Mouse (Mus musculus): Measurements from ENCODE around the gene Lrr1. TPM values are rescaled to one million over a fixed set of nuclear protein-coding genes. Genes with fewer than 3 reads are reported as not detected.

Gene Lrr1
- polyA plus RNA-seq, 1 experiment from 2014 or later: 17.6 TPM

DNA sequence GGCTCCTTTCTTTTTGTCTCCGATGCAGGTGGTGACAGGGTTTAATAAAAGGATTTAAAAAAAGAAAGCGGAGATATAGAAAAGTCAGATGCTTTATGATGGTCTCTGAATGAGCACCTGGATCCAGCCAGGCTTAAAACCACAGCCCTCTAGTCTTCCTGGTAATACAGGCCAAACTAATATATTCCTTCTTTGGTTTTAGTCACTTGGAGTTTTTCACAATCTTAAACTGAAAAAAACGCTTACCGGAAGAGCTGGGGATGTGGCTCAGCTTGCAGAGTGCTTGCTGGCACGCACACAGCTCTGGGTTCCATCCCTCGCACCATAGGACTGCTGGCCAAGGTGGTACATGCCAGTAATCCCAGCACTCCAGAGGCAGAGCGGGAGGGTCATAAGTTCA is 48.0 kb downstream of the Lrr1 start:
- H3K27ac ChIP-seq (replicated peaks): no peak overlapping the region

DNA sequence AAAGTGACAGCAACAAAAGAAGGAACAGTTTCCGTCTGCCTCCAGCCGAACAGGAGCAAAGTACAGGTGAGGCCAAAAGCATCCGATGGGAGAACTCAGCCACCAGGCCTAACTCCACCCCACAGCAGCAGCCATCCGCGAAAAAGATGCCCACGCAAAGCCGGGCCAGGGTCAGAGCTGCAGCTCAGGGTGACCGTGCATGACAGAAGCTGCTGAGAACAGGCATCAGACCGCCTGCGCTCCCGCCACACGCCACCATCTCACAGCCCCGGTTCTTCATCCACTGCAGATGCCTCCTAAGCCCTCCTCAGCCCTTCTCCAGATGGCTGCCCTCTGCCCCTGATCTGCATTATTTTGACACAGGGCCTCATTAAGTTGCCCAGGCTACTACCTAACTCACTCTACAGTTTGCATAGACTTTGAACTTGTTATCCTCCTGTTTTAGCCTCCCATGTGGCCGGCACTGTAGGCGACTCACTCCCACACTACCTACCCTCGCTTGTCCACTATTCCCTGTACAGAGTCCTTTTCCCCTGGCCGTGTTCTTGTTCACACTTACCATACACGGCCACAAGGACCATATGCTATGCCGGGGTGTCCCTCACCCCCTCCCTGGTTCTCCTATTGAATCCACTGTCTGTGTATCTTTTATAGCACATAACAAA is 52.1 kb downstream of the Lrr1 start:
- no peaks in the 10 kb centered on the region for H3K27me3 ChIP-seq
- H3K9ac ChIP-seq: no peak overlapping the region
- H3K4me1 ChIP-seq (replicated peaks): peaks cover 3% of the 10 kb centered on the region; the same call in 1 of the 2 replicates
- no peaks in the 10 kb centered on the region for H3K9me3 ChIP-seq (replicated peaks)
- WGBS (ENCODE audit: insufficient replicate concordance): 83% methylated on average over 19 of the region's 19 CpGs
- no peak for ATAC-seq (ENCODE audit: insufficient read depth)
- H3K27ac ChIP-seq (replicated peaks): no peak overlapping the region
- peaks cover 92% of the 10 kb centered on the region for H3K36me3 ChIP-seq (replicated peaks)
- H3K4me2 ChIP-seq: no peak overlapping the region
- H3K4me3 ChIP-seq (replicated peaks): no peak overlapping the region

More for the DNA sequence above, 48.0 kb downstream of the Lrr1 start:
- ATAC-seq (ENCODE audit: insufficient read depth): no peak
- Histone ChIP-seq H3K27me3 (no peaks in the 10 kb centered on the region), H3K9ac (no peak overlapping the region), H3K36me3 (replicated peaks) (peaks cover 97% of the 10 kb centered on the region), H3K4me3 (replicated peaks) (no peak overlapping the region), H3K4me2 (no peak overlapping the region), H3K4me1 (replicated peaks) (no peaks in the 10 kb centered on the region), H3K9me3 (replicated peaks) (no peaks in the 10 kb centered on the region)
- WGBS (ENCODE audit: insufficient replicate concordance): 91% methylated on average over 7 of the region's 7 CpGs

DNA sequence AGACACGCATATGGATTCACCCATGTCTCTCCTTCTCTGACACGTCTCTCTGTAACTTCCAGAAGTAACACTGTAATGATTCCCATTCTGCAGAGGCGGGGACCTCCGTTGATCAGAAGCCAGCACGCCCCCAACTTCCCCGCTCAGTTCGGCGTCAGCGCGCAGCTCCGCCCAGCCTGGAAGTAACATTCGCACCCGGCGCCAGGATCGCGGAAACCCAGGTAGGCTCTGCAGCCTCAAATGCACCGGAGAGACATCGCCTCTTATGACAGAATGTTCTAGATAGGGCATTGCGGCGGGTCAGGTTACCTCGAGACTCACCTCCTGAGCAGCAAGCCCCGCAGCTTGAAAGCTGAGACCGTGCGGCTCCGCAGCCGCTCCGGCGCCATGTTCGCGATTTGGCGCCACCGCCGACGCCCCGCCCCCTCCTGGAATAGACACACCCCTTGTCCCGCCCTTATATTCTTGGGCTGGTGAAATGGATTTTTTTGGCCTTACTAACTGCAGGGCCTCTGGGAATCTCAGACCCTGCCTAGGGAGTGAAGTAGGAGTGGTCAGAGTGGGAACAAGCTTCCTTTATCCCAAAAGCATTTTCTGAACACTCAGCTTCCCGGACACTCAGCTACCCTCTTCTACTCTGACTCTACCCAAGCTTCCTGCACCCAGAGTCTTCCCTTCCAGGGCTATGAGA is 59.3 kb downstream of the Lrr1 start, which contains the start of gene Pole2:
Gene Pole2 (minus strand): TSS at position 420 of the 691 bp plus-strand sequence.
- Histone ChIP-seq H3K9ac (peak within 1 kb of the TSS; percentile 64), H3K4me1 (replicated peaks) (peaks cover 31% of the 10 kb centered on the region), H3K36me3 (replicated peaks) (peaks cover 31% of the 10 kb centered on the region), H3K9me3 (replicated peaks) (no peaks in the 10 kb centered on the region), H3K4me2 (peak within 1 kb of the TSS; percentile 72), H3K4me3 (replicated peaks) (peak within 1 kb of the TSS; percentile 80), H3K27ac (replicated peaks) (peak within 1 kb of the TSS; percentile 76), H3K27me3 (no peaks in the 10 kb centered on the region)
- ATAC-seq (ENCODE audit: insufficient read depth): peak; percentile 96
- WGBS (ENCODE audit: insufficient replicate concordance): under 1% methylated on average over 37 of the region's 37 CpGs

Small RNAs within 50 kb of the gene (microRNA-seq; reads per million reads assigned to microRNA genes)
- gene Gm47287 (not detected), gene Gm47295 (not detected)

Other genes with a start within 250 kb of the Lrr1 start
- 821 and 1,046 TPM in 2 replicates for gene Rps29, start 9.6 kb upstream of the Lrr1 start, polyA plus RNA-seq (2015; fragmentation: Nextera tagmentation; extraction: Ambion mirVana)
- 349 and 436 TPM in 2 replicates for gene Rpl36al, start 15.3 kb downstream of the Lrr1 start, polyA plus RNA-seq (2015; fragmentation: Nextera tagmentation; extraction: Ambion mirVana)
- gene Mgat2, start 15.3 kb downstream of the Lrr1 start, polyA plus RNA-seq (2015; fragmentation: Nextera tagmentation; extraction: Ambion mirVana): 25.8 and 26.7 TPM in 2 replicates
- 17.9 and 18.8 TPM in 2 replicates for gene Gm49383, start 28.3 kb downstream of the Lrr1 start, polyA plus RNA-seq (2015; fragmentation: Nextera tagmentation; extraction: Ambion mirVana)
- gene Dnaaf2, start 29.6 kb downstream of the Lrr1 start, polyA plus RNA-seq (2015; fragmentation: Nextera tagmentation; extraction: Ambion mirVana): 5.0 and 5.3 TPM in 2 replicates
- gene Gm49384, start 35.5 kb downstream of the Lrr1 start, polyA plus RNA-seq (2015; fragmentation: Nextera tagmentation; extraction: Ambion mirVana): 16.7 and 17.5 TPM in 2 replicates
- gene Pole2, start 59.4 kb downstream of the Lrr1 start, polyA plus RNA-seq (2015; fragmentation: Nextera tagmentation; extraction: Ambion mirVana): 20.3 and 21.4 TPM in 2 replicates
- gene Klhdc1, start 72.4 kb downstream of the Lrr1 start, polyA plus RNA-seq (2015; fragmentation: Nextera tagmentation; extraction: Ambion mirVana): 1.9 and 2.1 TPM in 2 replicates
- 82.8 and 83.0 TPM in 2 replicates for gene Klhdc2, start 127.9 kb downstream of the Lrr1 start, polyA plus RNA-seq (2015; fragmentation: Nextera tagmentation; extraction: Ambion mirVana)
- gene Nemf, start 188.4 kb downstream of the Lrr1 start, polyA plus RNA-seq (2015; fragmentation: Nextera tagmentation; extraction: Ambion mirVana): 33.1 and 35.3 TPM in 2 replicates
- gene Arf6, start 203.3 kb downstream of the Lrr1 start, polyA plus RNA-seq (2015; fragmentation: Nextera tagmentation; extraction: Ambion mirVana): 33.0 and 33.3 TPM in 2 replicates
- 0.56 and 1.2 TPM in 2 replicates for gene Gm9887, start 203.6 kb downstream of the Lrr1 start, polyA plus RNA-seq (2015; fragmentation: Nextera tagmentation; extraction: Ambion mirVana)

Data from liver, embryonic 15.5 days (tissue).